Mouse (Mus musculus) ES-E14 (cell line): ENCODE measurements at regions not wholly inside any gene's neighbourhood (a gene's known extent, or its start where the extent isn't known, plus 50 kb on each side); places are given as distances from the start of the nearest gene placed in this dataset.

ENCODE experiments used
- DNase-seq: peaks from one replicate; pipeline ENCODE4 v3.0.0-alpha.2; 2013; ENCODE audit warnings: low read depth, low spot score
- H3K27ac ChIP-seq: 2 replicates; pipeline ENCODE4 v1.5.1; 2012; ENCODE audit warnings: low read depth, mild to moderate bottlenecking, low read length, moderate library complexity, mixed read lengths; ENCODE audit not compliant: poor library complexity, insufficient read depth, severe bottlenecking
- H3K36me3 ChIP-seq: 2 replicates; pipeline ENCODE4 v1.6.1; 2012; ENCODE audit warnings: mild to moderate bottlenecking, low read length, moderate library complexity, mixed read lengths; ENCODE audit not compliant: control insufficient read depth, poor library complexity, insufficient read depth, severe bottlenecking
- H3K4me1 ChIP-seq, 2 experiments: fragments of 150-350 bp in 1 of 2; sonication (generic) in 1 of 2; 2 replicates each; pipeline ENCODE4 v1.6.1; 2012; ENCODE audit warnings: low read length in 2 of 2, mild to moderate bottlenecking in 1 of 2, mixed read lengths in 1 of 2; ENCODE audit not compliant: control insufficient read depth in 2 of 2, insufficient read depth in 2 of 2, poor library complexity in 1 of 2
- H3K4me3 ChIP-seq, 2 experiments: fragments of 150-350 bp in 1 of 2; sonication (generic) in 1 of 2; 2 replicates each; pipeline ENCODE4 v1.5.1; 2012; ENCODE audit warnings: low read length in 2 of 2, low read depth in 1 of 2, mild to moderate bottlenecking in 1 of 2, mixed read lengths in 1 of 2; ENCODE audit not compliant: insufficient read depth in 1 of 2, poor library complexity in 1 of 2, severe bottlenecking in 1 of 2
- H3K9ac ChIP-seq: 2 replicates; pipeline ENCODE4 v1.6.1; 2012; ENCODE audit warnings: low read depth, mild to moderate bottlenecking, low read length, mixed read lengths; ENCODE audit not compliant: poor library complexity, insufficient read depth, severe bottlenecking
- H3K9me3 ChIP-seq: fragments of 150-350 bp; sonication (generic); 2 replicates; pipeline ENCODE4 v1.6.1; 2012; ENCODE audit warnings: low read depth, mild to moderate bottlenecking, low read length; ENCODE audit not compliant: control insufficient read depth, insufficient read depth
- CHD2 ChIP-seq: IDR thresholded peaks from 2 replicates; pipeline ENCODE4 v1.6.1; 2014; ENCODE audit warnings: mild to moderate bottlenecking, low read depth, low read length, inconsistent platforms
- HCFC1 ChIP-seq: IDR thresholded peaks from 2 replicates; pipeline ENCODE4 v1.6.1; 2012; ENCODE audit warnings: low read length, inconsistent platforms, borderline replicate concordance; ENCODE audit not compliant: insufficient read depth
- MAFK ChIP-seq: IDR thresholded peaks from 2 replicates; pipeline ENCODE4 v1.6.1; 2014; ENCODE audit warnings: mild to moderate bottlenecking, low read depth, low read length, inconsistent platforms; ENCODE audit not compliant: insufficient read depth
- ZC3H11A ChIP-seq: IDR thresholded peaks from 2 replicates; pipeline ENCODE4 v1.6.1; 2012; ENCODE audit warnings: low read depth, mild to moderate bottlenecking, inconsistent platforms, low read length, borderline replicate concordance
- ZNF384 ChIP-seq: IDR thresholded peaks from 2 replicates; pipeline ENCODE4 v1.6.1; 2012; ENCODE audit warnings: low read depth, low read length, inconsistent platforms
- in situ Hi-C, 2 experiments: fragments of 600-800 bp; cut with MboI; formaldehyde crosslinking; loops; one replicate each; pipeline ENCODE4 v1.15.1; 2025; ENCODE audit warnings: low sequenced_read_pairs in 2 of 2, inconsistent platforms in 1 of 2; ENCODE audit not compliant: unreplicated experiment in 2 of 2

- Histone ChIP-seq H3K9me3 (no peaks in the 10 kb centered on the region), H3K9ac (no peak overlapping the region), H3K27ac (no peak overlapping the region), H3K4me3 (no peak overlapping the region), H3K36me3 (no peaks in the 10 kb centered on the region), H3K4me1 (no peaks in the 10 kb centered on the region)
- in situ Hi-C loops, result no loop called here
- no peak for DNase-seq
- TF ChIP-seq HCFC1 (no peak), CHD2 (no peak), MAFK (no peak), ZC3H11A (no peak), ZNF384 (no peak)
These were observed 122.6 kb upstream of the Csf3r start for GRCm38 (mm10) chr4:125901546-125902276.

- H3K4me3 ChIP-seq, result no peak overlapping the region
- TF ChIP-seq ZC3H11A (no peak), ZNF384 (no peak), MAFK (no peak), HCFC1 (no peak), CHD2 (no peak)
- H3K36me3 ChIP-seq, result no peaks in the 10 kb centered on the region
- DNase-seq, result no peak
- H3K9me3 ChIP-seq, result no peaks in the 10 kb centered on the region
- H3K4me1 ChIP-seq, result no peaks in the 10 kb centered on the region
- H3K27ac ChIP-seq, result no peak overlapping the region
- H3K9ac ChIP-seq, result no peak overlapping the region
- in situ Hi-C loops, result no loop called here
These were observed 118.1 kb upstream of the Csf3r start for GRCm38 (mm10) chr4:125906296-125906695.

- H3K36me3 ChIP-seq, result no peaks in the 10 kb centered on the region
- H3K9ac ChIP-seq, result no peak overlapping the region
- H3K4me3 ChIP-seq, result no peak overlapping the region
- peaks cover 2 to 4% of the 10 kb centered on the region in 2 experiments; a peak in 3 of 4 replicates for H3K4me1 ChIP-seq
- no peak for DNase-seq
- in situ Hi-C loops, result no loop called here
- no peaks in the 10 kb centered on the region for H3K9me3 ChIP-seq
- no peak overlapping the region for H3K27ac ChIP-seq
- no peak for TF ChIP-seq ZNF384
- no peak for TF ChIP-seq HCFC1
These were observed 115.4 kb upstream of the Csf3r start for GRCm38 (mm10) chr4:125908901-125909300.

- Histone ChIP-seq H3K4me1 (peaks cover 2 to 4% of the 10 kb centered on the region in 2 experiments; a peak in 3 of 4 replicates), H3K9me3 (no peaks in the 10 kb centered on the region), H3K4me3 (no peak overlapping the region), H3K27ac (no peak overlapping the region), H3K9ac (no peak overlapping the region), H3K36me3 (no peaks in the 10 kb centered on the region)
- TF ChIP-seq ZNF384 (no peak), MAFK (no peak), HCFC1 (no peak), ZC3H11A (no peak), CHD2 (no peak)
- in situ Hi-C loops, result no loop called here
- no peak for DNase-seq
These were observed 112.6 kb upstream of the Csf3r start for GRCm38 (mm10) chr4:125911541-125912270.
